Mouse (Mus musculus) bone marrow, adult 2 months (tissue): ENCODE results near the gene BC005624.

Experiments
- CTCF ChIP-seq: fragments of 200-500 bp; IDR thresholded peaks from 2 replicates; pipeline ENCODE4 v1.5.1; 2011; ENCODE audit warnings: low read length, control low read depth; ENCODE audit not compliant: control insufficient read depth, insufficient read depth
- POLR2A ChIP-seq: fragments of 200-500 bp; IDR thresholded peaks from 2 replicates; pipeline ENCODE4 v1.6.1; 2011; ENCODE audit warnings: low read depth, mild to moderate bottlenecking, control low read depth, low read length, borderline replicate concordance; ENCODE audit not compliant: control insufficient read depth

DNA sequence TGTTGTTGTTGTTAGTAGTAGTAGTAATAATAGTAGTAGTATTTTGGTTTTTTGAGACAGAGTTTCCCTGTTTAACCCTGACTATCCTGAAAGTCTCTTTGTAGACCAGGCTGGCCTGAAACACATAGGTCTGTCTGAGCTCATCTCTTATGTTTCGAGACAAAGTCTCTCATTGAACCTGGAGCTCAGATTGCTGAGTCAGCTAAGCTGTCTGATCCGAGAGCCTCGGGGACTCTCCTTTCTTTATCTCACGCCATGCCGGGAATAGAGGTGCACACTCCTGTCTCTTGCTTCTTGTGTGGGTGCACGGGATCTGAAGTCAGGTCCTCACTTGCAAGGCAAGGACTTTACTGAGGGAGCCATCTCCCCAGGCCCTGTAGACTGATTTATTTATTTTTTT, 49.0 kb downstream of the BC005624 start:
- TF ChIP-seq CTCF (no peak), POLR2A (no peak)
